Mouse (Mus musculus) liver, embryonic 14.5 days (tissue): Measurements from ENCODE around the gene Rbfox1.

Source experiments
- CTCF ChIP-seq: IDR thresholded peaks from 2 replicates; pipeline ENCODE4 v1.5.1; 2016; ENCODE audit warnings: antibody characterized with exemption, low read depth, control low read depth
- EP300 ChIP-seq: IDR thresholded peaks from 2 replicates; pipeline ENCODE4 v1.6.1; 2016; ENCODE audit warnings: antibody characterized with exemption, low read depth

DNA sequence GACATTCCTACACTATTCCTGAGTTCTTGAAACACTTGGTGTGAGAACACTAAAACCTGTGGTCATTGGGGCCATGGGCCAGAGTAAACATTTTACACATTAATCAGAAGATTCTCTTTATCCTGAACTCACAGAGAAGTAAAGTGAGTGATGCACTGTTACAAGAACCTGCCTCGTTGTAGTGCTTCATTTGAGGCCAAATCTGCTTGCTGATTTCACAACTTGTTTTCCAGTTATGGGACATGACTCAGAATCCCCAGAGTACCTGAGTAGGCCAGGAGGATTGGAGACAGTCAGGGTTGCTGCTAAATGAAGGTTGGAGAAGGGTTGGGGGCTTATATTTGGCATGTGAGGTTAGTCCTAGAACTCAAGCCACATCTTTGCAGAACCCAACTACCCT lies 936.6 kb downstream of the Rbfox1 start:
- TF ChIP-seq EP300 (no peak), CTCF (no peak)
